Mouse (Mus musculus) liver, embryonic 12.5 days (tissue): ENCODE measurements around the gene Snd1. TPM values are rescaled to one million over a fixed set of nuclear protein-coding genes. Genes with fewer than 3 reads are reported as not detected.

Experiments
- ATAC-seq: fragments of 200-750 bp; cut with Nextera tagmentation; 2 replicates; pipeline ENCODE4 v1.8.0; 2017; ENCODE audit warnings: moderate number of reproducible peaks, mild to moderate bottlenecking, moderate library complexity
- H3K27ac ChIP-seq: fragments of 300-500 bp; sonication (generic); 2 replicates; pipeline ENCODE4 v1.5.1; 2016; ENCODE audit warnings: mild to moderate bottlenecking
- H3K27me3 ChIP-seq: fragments of 300-500 bp; sonication (generic); replicated peaks from 2 replicates; pipeline ENCODE4 v1.6.1; 2016; ENCODE audit warnings: mild to moderate bottlenecking, moderate library complexity
- H3K36me3 ChIP-seq: fragments of 300-500 bp; sonication (generic); 2 replicates; pipeline ENCODE4 v1.6.1; 2016; ENCODE audit warnings: mild to moderate bottlenecking, moderate library complexity
- H3K4me1 ChIP-seq: fragments of 300-500 bp; sonication (generic); 2 replicates; pipeline ENCODE4 v1.6.1; 2016
- H3K4me2 ChIP-seq: fragments of 300-500 bp; sonication (generic); 2 replicates; pipeline ENCODE4 v1.6.1; 2016; ENCODE audit warnings: mild to moderate bottlenecking, moderate library complexity
- H3K4me3 ChIP-seq: fragments of 300-500 bp; sonication (generic); 2 replicates; pipeline ENCODE4 v1.5.1; 2016; ENCODE audit warnings: mild to moderate bottlenecking, moderate library complexity
- H3K9ac ChIP-seq: fragments of 300-500 bp; sonication (generic); 2 replicates; pipeline ENCODE4 v1.6.1; 2016; ENCODE audit warnings: mild to moderate bottlenecking, moderate library complexity
- H3K9me3 ChIP-seq: fragments of 300-500 bp; sonication (generic); replicated peaks from 2 replicates; pipeline ENCODE4 v1.6.1; 2016; ENCODE audit warnings: mild to moderate bottlenecking, moderate library complexity
- WGBS: fragments of 180-500 bp; shearing (Covaris S2); methylation state at CpG from one replicate; pipeline ENCODE4 v1.1.7; 2016; ENCODE audit not compliant: insufficient replicate concordance; 5-methylcytosine and 5-hydroxymethylcytosine counted together
- polyA plus RNA-seq: library from polyadenylated mRNA; unstranded; fragments of >200 nt; fragmentation: Nextera tagmentation; extraction: Ambion mirVana; gene quantifications from 2 replicates; pipeline ENCODE4 v1.2.1, GENCODE M21; 2016

The Snd1 gene
- polyA plus RNA-seq, 1 experiment from 2014 or later = 82.0 TPM

DNA sequence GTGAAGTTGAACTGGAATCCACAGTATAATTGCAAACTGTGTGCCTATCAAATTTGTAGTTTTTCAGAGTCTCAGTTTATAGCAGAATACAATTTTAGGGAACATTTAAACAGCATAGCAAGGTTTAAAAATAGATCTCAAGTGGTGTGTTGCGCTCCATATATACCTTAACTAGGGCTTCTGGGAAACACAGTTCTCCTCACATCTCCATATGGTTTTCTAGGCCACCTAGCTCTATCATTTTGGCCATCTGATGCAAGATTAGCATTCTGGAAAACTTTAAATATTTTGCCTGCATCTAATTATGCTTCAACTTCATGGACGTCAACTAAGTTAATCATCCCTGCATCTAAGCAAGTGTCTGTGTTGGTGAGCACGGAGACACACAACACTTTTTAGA is 107.9 kb downstream of the Snd1 start:
- WGBS = 85% methylated on average over 3 of the region's 3 CpGs
- no peak overlapping the region for H3K4me2 ChIP-seq
- H3K27ac ChIP-seq = no peak overlapping the region
- no peaks in the 10 kb centered on the region for H3K27me3 ChIP-seq
- no peak overlapping the region for H3K9ac ChIP-seq
- H3K36me3 ChIP-seq = no peaks in the 10 kb centered on the region
- no peaks in the 10 kb centered on the region for H3K4me1 ChIP-seq
- no peaks in the 10 kb centered on the region for H3K9me3 ChIP-seq
- H3K4me3 ChIP-seq = no peak overlapping the region
- no peak for ATAC-seq

DNA sequence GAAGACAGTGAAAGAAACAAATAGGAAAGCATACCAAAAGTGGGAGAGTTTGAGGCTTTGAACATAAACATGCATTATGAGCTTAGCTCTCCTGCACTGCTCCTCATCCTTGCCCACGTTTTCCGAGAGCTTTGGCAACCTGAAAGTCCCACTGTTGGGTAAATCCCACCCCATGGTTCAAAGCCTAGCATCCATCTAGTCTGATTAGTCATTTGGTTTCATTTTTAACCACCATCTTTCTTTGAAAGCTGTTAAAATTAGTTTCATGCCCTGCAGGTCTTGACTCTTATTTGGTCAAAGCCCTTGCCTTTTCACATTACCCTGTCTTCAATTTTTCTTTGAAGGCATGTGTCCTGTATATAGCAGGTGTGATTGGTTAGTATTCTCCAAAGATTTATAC is 108.5 kb downstream of the Snd1 start:
- 78% methylated on average over 2 of the region's 2 CpGs for WGBS
- ATAC-seq = no peak

DNA sequence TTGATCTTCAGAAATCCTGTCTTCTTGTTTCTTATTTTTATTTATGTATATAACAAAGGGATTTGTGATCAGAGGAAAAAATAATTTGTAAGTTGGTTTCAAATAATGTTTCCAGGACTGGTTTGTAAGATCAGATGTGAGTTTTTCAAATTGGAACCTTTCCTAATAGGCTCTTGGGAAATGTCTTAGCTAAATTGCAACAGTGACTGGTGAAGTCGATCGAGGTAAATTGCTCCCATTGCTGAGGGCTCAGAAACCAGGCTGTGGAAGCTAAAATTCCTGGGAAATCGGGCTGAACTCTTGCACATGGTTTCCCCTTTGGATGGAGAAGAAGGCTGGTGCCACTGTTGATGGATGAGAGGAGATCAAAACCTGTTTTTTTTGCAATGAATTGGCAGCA is 111.9 kb downstream of the Snd1 start:
- WGBS = 75% methylated on average over 3 of the region's 3 CpGs
- Histone ChIP-seq H3K9me3 (no peaks in the 10 kb centered on the region), H3K9ac (no peak overlapping the region), H3K36me3 (peaks cover 11% of the 10 kb centered on the region), H3K4me3 (no peak overlapping the region), H3K27ac (no peak overlapping the region), H3K4me2 (no peak overlapping the region), H3K4me1 (peaks cover 10% of the 10 kb centered on the region; the same call in 1 of the 2 replicates), H3K27me3 (no peaks in the 10 kb centered on the region)
- ATAC-seq = no peak

More for the DNA sequence above, 108.5 kb downstream of the Snd1 start:
- Histone ChIP-seq H3K4me3 (no peak overlapping the region), H3K27me3 (no peaks in the 10 kb centered on the region), H3K4me1 (peaks cover 1% of the 10 kb centered on the region; the same call in 1 of the 2 replicates), H3K36me3 (no peaks in the 10 kb centered on the region), H3K27ac (no peak overlapping the region), H3K9me3 (no peaks in the 10 kb centered on the region), H3K9ac (no peak overlapping the region), H3K4me2 (no peak overlapping the region)

DNA sequence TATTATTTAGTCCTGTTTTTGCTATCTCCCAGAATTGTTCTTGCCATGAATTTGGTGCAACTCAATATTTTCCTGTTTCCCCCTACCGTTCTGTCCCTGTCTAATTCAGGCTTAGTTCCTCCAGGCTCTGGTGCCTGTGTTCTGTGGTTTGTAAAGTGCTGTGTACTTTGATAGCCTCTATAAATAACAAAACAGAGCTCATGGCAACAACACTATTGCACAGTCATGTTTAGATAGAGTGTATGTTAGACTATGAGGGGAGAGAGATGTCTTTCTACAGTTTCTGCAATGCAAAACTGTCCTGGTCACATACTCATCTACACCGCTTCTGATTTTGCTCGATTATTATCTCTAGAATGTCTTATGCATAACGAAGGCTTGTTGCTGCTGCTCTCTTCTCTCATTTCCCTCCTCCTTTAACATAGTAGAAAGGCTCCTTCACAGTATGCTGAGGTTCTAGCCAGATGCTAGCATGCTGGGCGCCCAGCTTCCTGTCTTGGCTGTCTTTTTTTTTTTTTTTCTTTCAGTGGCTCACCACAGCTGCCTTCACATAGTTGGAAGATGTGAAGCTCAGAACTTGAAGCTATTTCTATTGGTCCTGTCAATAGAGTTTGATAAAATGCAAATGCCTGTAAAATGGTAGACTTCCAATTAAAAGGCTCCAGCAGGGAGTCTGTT is 113.7 kb downstream of the Snd1 start:
- peaks cover 23% of the 10 kb centered on the region for H3K36me3 ChIP-seq
- 57% methylated on average over 5 of the region's 5 CpGs for WGBS
- ATAC-seq = no peak

DNA sequence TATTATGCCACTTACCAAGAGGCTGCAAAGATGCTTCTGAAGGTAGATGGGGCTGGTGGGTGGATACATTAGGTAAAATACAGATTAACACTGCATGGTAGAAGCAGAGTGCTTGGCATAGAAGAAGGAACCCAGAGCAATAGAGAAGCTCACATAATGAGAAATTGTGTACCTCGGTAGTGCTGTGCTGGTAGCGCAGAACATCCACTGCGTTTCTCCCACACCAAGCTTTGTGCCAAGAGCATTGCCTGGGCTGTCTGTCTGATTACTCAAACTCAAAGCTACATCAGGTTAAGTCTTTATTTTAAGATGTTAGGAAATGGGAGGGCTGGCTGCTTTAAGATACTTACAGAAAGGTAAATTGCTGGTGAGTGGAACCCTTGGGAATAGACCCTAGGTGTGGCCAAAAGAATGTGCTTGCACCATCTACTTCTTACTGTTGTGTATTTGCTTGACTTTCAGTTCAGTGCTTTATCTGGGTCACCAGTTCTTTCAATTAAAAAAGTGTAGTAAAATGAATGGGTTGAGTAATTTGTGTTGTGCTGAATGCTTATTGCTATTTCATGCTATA is 117.5 kb downstream of the Snd1 start:
- H3K27me3 ChIP-seq = no peaks in the 10 kb centered on the region
- no peak overlapping the region for H3K9ac ChIP-seq
- H3K4me3 ChIP-seq = no peak overlapping the region
- no peaks in the 10 kb centered on the region for H3K9me3 ChIP-seq
- H3K36me3 ChIP-seq = peaks cover 25% of the 10 kb centered on the region
- no peak overlapping the region for H3K27ac ChIP-seq
- H3K4me2 ChIP-seq = no peak overlapping the region
- 86% methylated on average over 3 of the region's 3 CpGs for WGBS
- H3K4me1 ChIP-seq = peaks cover 10% of the 10 kb centered on the region; the same call in 1 of the 2 replicates
- ATAC-seq = no peak

More for the DNA sequence above, 113.7 kb downstream of the Snd1 start:
- Histone ChIP-seq H3K4me3 (no peak overlapping the region), H3K9ac (no peak overlapping the region), H3K4me1 (peaks cover 10% of the 10 kb centered on the region; the same call in 1 of the 2 replicates), H3K27ac (no peak overlapping the region), H3K4me2 (no peak overlapping the region), H3K27me3 (no peaks in the 10 kb centered on the region), H3K9me3 (no peaks in the 10 kb centered on the region)

DNA sequence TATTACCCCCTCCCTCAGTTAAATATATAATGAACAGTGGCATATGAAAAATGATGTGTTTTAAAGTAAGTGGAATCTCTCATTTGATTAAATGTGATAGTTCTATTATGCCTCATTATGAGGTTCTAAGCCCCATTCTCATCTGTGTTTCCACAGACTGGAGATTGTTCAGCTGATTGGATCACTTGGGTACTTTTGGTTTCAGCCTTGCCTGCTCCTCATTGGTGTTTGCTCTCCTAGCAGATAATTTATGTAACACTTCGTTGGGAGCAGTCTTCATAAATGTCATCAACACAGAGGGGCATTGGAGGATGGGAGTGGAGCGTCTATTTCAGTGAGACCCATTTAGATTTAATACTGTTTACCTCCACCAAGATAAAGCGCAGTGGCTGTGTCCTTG is 118.8 kb downstream of the Snd1 start:
- no peak overlapping the region for H3K9ac ChIP-seq
- H3K27ac ChIP-seq = no peak overlapping the region
- no peak for ATAC-seq
- H3K27me3 ChIP-seq = no peaks in the 10 kb centered on the region
- peaks cover 10% of the 10 kb centered on the region for H3K4me1 ChIP-seq
- no peak overlapping the region for H3K4me2 ChIP-seq
- peaks cover 25% of the 10 kb centered on the region for H3K36me3 ChIP-seq
- no peaks in the 10 kb centered on the region for H3K9me3 ChIP-seq
- WGBS = 67% methylated on average over 3 of the region's 3 CpGs
- no peak overlapping the region for H3K4me3 ChIP-seq

DNA sequence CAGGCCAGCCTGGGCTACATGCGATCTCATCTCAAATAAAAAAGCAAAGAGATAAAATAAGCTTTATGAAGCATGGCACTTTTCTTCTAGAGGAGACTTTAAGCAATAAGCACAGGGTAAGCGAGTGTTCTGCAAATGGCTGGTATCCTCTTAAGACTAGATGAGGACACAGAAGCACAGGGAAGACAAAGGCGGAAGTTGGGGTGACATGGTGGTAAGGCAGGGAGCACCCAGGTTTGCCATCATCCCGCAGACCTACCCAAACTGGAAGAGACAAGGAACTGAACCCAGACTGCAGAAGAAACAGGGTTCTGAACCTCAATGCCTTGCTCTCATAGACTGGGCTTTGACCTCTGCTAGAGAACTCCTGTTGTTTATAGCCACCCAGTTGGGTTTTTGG is 119.8 kb downstream of the Snd1 start:
- ATAC-seq = no peak
- no peaks in the 10 kb centered on the region for H3K27me3 ChIP-seq
- H3K9me3 ChIP-seq = no peaks in the 10 kb centered on the region
- no peak overlapping the region for H3K9ac ChIP-seq
- 77% methylated on average over 4 of the region's 4 CpGs for WGBS
- H3K4me3 ChIP-seq = no peak overlapping the region
- no peak overlapping the region for H3K27ac ChIP-seq
- peaks cover 16% of the 10 kb centered on the region for H3K4me1 ChIP-seq
- H3K36me3 ChIP-seq = peaks cover 21% of the 10 kb centered on the region
- no peak overlapping the region for H3K4me2 ChIP-seq

DNA sequence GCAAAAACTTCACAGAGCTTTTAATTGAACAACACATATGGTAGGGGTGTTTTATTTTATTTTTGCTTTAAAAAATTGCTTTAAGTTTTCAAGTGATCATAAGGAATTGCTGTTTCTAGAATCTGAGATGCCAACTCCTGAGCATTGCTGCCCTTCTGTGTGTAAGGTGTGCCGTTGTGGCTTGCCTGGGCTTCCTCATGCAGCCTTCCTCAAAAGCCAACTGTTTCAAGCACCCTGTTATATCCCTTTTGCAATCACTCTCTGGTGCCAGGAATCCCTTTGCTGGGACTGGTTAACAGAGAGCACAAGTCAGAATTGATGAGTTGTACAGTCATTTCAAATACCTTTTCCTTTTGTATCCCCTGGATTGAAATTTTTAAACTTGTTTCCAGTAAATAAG is 120.3 kb downstream of the Snd1 start:
- ATAC-seq = no peak
- peaks cover 20% of the 10 kb centered on the region for H3K4me1 ChIP-seq
- no peaks in the 10 kb centered on the region for H3K27me3 ChIP-seq
- no peak overlapping the region for H3K9ac ChIP-seq
- no peak overlapping the region for H3K27ac ChIP-seq
- peaks cover 20% of the 10 kb centered on the region for H3K36me3 ChIP-seq
- no peak overlapping the region for H3K4me3 ChIP-seq
- no peaks in the 10 kb centered on the region for H3K9me3 ChIP-seq
- WGBS = 79% methylated on average over 1 of the region's 1 CpGs
- H3K4me2 ChIP-seq = no peak overlapping the region

DNA sequence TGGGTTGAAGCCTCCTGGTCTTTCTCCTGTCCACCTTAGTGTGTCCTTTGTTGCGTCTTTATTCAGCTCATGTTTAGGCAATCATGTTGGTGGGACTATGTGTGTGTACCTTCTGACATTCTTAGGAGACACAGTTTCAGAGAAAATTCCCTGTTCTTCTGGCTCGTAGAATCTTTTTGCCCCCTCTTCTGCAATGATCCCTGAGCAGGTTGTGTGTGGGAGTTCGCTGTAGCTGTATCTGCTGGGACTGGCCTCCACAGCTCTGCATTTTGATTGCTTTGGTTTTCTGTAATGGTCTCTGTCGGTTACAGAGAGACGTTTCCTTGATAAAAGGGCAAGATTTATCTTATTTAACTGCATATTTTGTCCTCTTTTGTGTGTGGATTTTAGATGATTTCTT is 122.3 kb downstream of the Snd1 start:
- Histone ChIP-seq H3K9me3 (no peaks in the 10 kb centered on the region), H3K9ac (no peak overlapping the region), H3K27me3 (no peaks in the 10 kb centered on the region), H3K4me1 (peaks cover 40% of the 10 kb centered on the region), H3K27ac (no peak overlapping the region), H3K4me2 (no peak overlapping the region), H3K4me3 (no peak overlapping the region), H3K36me3 (peaks cover 9% of the 10 kb centered on the region)
- WGBS = 72% methylated on average over 5 of the region's 5 CpGs
- no peak for ATAC-seq

DNA sequence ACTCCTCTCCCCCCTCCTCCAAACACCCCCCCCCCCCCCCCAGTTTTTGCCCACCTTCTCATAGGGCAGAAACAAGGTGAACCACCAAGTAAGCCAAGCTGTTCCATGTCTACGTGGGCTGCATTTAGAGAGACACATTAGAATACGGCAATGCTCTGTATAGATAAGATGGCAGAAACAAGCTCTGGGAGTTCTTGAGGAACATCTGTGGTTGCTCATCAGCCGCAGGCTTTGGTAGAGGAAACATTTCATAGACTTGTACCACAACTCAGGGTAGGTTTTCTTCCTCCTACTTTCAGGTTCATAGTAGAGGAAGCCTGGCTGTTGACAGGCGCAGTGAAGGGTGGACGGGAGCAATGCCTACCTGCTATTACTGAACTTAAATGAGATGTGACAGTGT is 124.2 kb downstream of the Snd1 start:
- Histone ChIP-seq H3K27me3 (no peaks in the 10 kb centered on the region), H3K4me1 (peaks cover 56% of the 10 kb centered on the region), H3K4me3 (0 out of 2 replicates have a peak overlapping the region, but pooled peaks have one; percentile 19), H3K4me2 (peak overlapping the region; percentile 60), H3K36me3 (0 out of 2 replicates have a peak, but pooled peaks cover 3% of the 10 kb centered on the region), H3K9ac (no peak overlapping the region; the same call in 1 of the 2 replicates), H3K9me3 (no peaks in the 10 kb centered on the region), H3K27ac (peak overlapping the region; percentile 78)
- 19% methylated on average over 5 of the region's 5 CpGs for WGBS
- ATAC-seq = peak; percentile 79

DNA sequence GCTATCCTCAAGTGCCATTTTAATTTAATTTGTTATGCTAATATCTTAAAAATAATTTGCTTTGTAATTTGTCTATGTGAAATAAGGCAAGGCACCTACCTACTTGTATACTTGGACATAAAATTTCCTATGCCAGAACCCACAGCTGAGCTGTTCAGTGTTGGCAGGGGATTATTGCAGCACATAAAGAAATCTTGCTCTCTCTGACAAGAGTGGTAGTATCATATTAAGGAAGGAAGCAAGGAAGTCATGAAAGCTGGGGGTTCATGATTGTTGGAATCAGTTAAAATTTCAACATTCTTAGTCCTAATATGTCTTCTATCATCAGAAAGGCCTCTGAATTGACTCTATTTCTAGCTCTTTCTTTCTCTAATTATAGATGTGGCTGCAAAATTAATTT is 125.5 kb downstream of the Snd1 start:
- peak overlapping the region; percentile 42; the same call in 1 of the 2 replicates for H3K27ac ChIP-seq

DNA sequence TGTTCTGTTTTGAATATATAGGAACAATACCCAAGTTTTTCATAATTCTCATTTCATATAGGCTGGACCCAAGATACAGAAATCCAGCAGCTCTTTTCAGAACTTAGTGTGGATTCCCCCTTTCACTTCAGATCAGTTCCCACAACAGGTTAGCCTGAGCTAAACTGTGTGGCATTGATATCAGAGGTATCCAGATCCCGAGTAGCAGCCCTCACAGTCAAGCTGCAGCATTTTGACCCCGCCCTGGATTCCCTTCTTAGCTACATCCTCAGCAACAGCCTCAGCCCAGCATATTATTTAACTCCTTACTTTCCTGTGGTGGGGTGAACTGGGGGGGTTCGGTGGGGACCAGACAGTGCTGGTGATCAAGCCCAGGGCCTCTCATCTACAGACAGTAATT is 128.5 kb downstream of the Snd1 start:
- WGBS = 31% methylated on average over 3 of the region's 3 CpGs
- H3K4me1 ChIP-seq = peaks cover 91% of the 10 kb centered on the region
- peak; percentile 89 for ATAC-seq
- no peaks in the 10 kb centered on the region for H3K27me3 ChIP-seq
- H3K9ac ChIP-seq = no peak overlapping the region
- peak overlapping the region; percentile 32 for H3K27ac ChIP-seq
- H3K4me2 ChIP-seq = peak overlapping the region; percentile 44
- peaks cover 3% of the 10 kb centered on the region; the same call in 1 of the 2 replicates for H3K36me3 ChIP-seq
- H3K9me3 ChIP-seq = no peaks in the 10 kb centered on the region
- H3K4me3 ChIP-seq = no peak overlapping the region

More for the DNA sequence above, 125.5 kb downstream of the Snd1 start:
- H3K36me3 ChIP-seq = peaks cover 3% of the 10 kb centered on the region; the same call in 1 of the 2 replicates
- H3K4me1 ChIP-seq = peaks cover 69% of the 10 kb centered on the region
- H3K27me3 ChIP-seq = no peaks in the 10 kb centered on the region
- no peaks in the 10 kb centered on the region for H3K9me3 ChIP-seq
- ATAC-seq = no peak
- H3K4me2 ChIP-seq = peak overlapping the region; percentile 60
- H3K4me3 ChIP-seq = no peak overlapping the region
- no peak overlapping the region for H3K9ac ChIP-seq
